Mouse (Mus musculus) liver, adult (tissue): Measurements from ENCODE around the gene Cox19.

Experiments
- GATA4 ChIP-seq: IDR thresholded peaks from 2 replicates; pipeline ENCODE4 v1.6.1; 2014; ENCODE audit warnings: mild to moderate bottlenecking, low read length; ENCODE audit not compliant: insufficient replicate concordance

Gene Cox19

DNA sequence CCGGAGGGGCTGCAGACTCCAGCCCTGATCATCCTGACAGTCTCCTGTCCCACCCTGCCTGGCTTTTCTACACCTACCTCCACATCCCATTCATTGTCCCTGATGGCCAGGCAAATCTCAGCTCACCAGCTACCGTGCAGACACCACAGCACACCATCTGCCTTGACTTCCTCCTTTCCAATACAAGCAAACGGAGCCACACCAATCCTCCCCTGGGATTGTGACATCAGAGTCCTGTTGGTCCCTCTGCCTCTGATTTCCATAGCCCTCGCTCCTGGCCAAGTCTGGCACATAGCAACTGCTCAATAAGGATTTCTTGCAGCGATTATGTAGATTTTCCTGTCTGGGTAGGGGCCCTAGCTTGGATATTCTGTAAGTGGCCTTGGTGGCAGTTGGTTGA is at the start of gene Cox19:
Gene Cox19 (minus strand): TSS at position 285 of the 400 bp plus-strand sequence.
- TF ChIP-seq GATA4, result no peak

GRCm38 (mm10) chr5:139399991-139400390 is 48.8 kb upstream of the Cox19 start:
- no peak for TF ChIP-seq GATA4

DNA sequence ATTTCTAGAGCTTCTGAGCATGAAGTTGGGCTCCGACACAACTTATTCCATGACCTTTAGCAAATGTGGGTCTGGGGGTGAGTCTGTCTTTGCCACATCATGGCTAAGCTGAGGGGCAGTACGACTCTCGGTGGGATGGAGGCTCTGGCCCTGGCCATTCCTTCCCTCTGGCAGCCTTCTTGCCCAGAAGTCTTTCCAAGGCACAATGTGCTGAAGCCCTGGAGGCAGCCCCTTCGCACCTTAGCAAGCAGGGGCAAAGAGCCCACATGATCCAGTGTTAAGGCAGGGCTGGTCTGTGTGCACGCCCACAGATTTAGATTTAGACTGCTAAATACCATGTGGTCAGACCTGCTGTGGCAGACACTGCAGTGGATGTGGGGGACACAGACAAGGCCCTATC is 47.6 kb upstream of the Cox19 start:
- TF ChIP-seq GATA4, result no peak

- peak; percentile 38; the same call in 1 of the 2 replicates for TF ChIP-seq GATA4
Observed at GRCm38 (mm10) chr5:139397959-139398753, 46.9 kb upstream of the Cox19 start.

GRCm38 (mm10) chr5:139397359-139397916 is 46.2 kb upstream of the Cox19 start:
- no peak for TF ChIP-seq GATA4

GRCm38 (mm10) chr5:139395528-139395927 is 44.3 kb upstream of the Cox19 start:
- no peak for TF ChIP-seq GATA4

GRCm38 (mm10) chr5:139394399-139394798 is 43.2 kb upstream of the Cox19 start:
- TF ChIP-seq GATA4, result no peak

- TF ChIP-seq GATA4, result no peak
Observed at GRCm38 (mm10) chr5:139393197-139393588, 42.0 kb upstream of the Cox19 start.

DNA sequence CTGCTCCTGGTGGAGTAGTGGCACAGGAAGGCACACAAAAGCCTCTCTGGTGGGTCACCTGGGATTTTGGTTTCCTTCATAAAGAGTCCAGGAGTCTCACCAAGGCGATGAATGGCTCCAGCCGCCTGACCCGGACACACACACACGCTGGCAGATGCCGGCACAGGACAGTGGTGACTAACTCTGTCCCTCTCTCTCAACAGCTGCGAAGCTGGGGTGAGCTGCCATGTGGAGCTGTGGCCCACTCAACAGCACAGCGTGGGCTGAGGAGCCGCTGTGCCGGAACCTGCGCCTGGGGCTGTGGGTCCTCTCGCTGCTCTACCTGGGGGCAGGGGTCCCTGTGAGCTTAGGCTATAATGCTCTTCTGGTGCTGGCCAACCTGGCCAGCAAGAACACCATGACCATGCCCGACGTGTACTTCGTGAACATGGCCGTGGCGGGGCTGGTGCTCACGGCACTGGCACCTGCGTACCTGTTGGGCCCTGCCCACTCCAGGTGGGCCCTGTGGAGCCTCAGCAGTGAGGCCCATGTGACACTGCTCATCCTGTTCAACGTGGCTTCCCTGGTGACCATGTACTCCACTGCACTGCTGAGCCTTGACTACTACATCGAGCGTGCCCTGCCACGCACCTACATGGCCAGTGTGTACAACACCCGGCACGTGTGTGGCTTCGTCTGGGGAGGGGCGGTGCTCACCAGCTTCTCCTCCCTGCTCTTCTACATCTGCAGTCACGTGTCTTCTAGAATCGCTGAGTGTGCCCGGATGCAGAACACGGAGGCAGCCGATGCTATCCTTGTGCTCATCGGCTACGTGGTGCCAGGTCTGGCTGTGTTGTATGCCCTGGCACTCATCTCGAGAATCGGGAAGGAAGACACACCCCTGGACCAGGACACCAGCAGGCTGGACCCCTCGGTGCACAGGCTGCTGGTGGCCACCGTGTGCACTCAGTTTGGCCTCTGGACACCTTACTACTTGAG is 41.3 kb upstream of the Cox19 start:
- no peak for TF ChIP-seq GATA4

DNA sequence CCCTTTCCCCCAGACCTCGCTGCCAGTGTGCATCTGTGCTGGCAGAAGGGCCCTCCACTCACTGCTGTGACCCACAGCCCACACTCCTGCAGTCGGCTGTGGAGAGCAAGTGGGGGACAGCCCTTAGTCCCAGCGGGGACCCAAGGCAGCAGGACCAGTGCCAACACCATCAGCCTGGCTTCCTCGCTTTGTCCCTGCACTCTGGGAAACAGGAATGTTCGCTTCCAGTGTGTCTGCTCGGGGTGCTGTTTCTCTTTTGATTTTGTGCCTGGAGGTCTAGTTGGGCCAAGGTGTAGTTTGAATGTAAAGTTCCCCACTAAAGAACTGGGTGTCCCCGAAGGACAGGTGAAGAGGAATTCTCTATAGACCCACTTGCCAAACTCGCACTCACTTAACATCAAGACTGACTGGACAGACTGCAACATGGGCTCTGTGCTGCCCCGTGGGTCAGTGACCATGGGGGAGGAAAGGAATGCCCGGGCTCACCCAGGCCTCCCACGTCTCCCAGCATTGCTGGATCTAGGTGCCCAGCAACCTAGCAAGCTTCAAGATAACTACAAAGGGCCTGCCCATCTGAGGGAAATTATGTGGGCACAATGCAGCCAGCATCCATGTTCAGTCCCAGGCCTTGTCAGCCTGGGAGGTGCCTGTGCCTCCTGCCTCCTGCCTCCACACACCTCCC is 40.2 kb upstream of the Cox19 start:
- TF ChIP-seq GATA4, result no peak

DNA sequence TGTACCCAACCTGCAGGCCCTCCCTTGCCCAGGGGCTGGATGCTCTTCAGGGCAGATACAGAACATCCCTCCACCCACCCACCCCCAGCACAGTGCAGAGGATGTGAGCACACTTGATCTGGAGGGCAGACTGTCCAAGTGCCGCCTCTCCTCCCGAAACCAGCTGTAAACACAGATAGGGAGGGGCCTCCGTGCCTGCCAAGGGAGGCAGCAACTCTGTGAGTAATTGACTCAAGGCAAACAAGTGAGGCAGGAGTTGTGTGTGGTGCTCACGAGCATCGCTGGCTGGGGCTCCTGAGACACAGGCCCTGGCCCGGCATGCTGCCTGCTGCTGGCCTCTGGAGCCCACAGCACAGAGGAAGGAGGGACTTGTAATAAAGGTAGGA is 38.5 kb upstream of the Cox19 start:
- TF ChIP-seq GATA4, result no peak

GRCm38 (mm10) chr5:139388694-139389675 is 37.8 kb upstream of the Cox19 start:
- no peak for TF ChIP-seq GATA4

DNA sequence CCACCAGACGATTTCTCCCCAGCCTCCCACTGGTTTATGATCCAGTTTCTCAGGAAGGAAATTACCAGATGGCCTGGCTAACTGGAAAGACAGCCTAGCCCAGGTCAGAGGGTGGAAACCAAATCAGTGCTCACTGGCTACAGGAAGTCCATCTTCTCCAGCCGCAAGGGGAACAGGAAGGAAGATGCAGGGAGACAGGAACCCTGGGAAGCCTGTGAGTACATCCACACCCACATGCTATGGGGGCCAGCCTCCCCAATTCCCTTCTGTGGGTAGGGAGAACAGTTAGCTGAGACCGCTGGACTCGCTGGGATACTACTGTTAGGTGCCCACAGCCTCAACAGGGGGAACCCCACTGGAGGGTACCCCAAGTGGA is 37.0 kb upstream of the Cox19 start:
- peak; percentile 74; the same call in 1 of the 2 replicates for TF ChIP-seq GATA4
